Mouse (Mus musculus): ENCODE measurements around the gene Iqce.

DNA sequence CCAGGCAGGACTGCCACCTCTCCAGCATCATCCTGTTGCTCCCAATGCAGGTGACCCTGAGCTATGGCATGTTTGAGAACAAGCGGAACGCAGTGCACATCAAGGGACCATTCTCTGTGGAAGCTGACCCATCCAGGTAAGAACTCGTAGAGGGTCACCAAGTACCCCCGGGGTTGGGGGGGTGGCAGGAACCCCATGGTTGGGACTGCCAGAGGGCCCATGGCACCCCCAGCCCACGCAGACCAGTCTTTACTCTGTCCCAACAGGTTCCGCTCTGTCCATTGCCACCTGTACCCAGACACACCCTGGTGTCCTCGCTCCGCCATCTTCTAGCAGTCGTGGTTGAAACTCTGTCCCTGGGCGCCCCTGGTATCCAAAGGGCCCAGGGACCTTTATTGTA lies 88.0 kb downstream of the Iqce start:
- TF ChIP-seq POLR2A (IDR thresholded peaks at IDR 0.05; ENCODE audit: extremely low read depth, insufficient read depth, low read length) (no peak), CTCF (IDR thresholded peaks at IDR 0.05; ENCODE audit: low read depth, low read length) (no peak)
